Mouse (Mus musculus): ENCODE measurements around the gene Ccl26. TPM values are rescaled to one million over a fixed set of nuclear protein-coding genes. Genes with fewer than 3 reads are reported as not detected.

The Ccl26 gene
- polyA plus RNA-seq, 1 experiment from 2014 or later = not detected

DNA sequence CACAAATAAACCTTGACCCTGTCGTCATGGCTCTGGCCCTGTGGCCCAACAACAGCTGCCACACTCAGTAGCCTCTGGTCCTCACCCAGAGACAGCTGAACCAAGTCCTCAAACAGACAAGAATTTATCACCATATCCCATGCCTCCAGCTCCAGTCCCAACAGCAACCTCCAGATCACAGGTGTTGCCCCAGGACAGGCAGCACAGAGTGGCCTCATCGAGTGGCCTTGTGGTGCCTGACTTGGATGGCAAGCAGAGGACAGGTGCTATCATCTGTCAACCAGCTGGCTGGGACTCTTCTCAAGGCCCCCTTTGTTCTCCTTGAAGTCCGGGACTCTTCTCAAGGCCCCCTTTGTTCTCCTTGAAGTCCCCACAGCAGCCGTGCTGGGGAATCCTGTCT lies 50.2 kb downstream of the Ccl26 start:
- Histone ChIP-seq H3K4me3 (replicated peaks) (no peak overlapping the region), H3K4me1 (peaks cover 10% of the 10 kb centered on the region), H3K9ac (no peak overlapping the region), H3K36me3 (peaks cover 20% of the 10 kb centered on the region; the same call in 1 of the 2 replicates), H3K4me2 (replicated peaks) (no peak overlapping the region), H3K27ac (replicated peaks) (no peak overlapping the region; the same call in 1 of the 2 replicates), H3K27me3 (no peaks in the 10 kb centered on the region), H3K9me3 (replicated peaks) (0 out of 2 replicates have a peak, but pooled peaks cover 7% of the 10 kb centered on the region)
- peak; percentile 71 for ATAC-seq (ENCODE audit: insufficient number of reproducible peaks, low FRiP score, low TSS enrichment, low read depth)
- 29% methylated on average over 4 of the region's 4 CpGs for WGBS

DNA sequence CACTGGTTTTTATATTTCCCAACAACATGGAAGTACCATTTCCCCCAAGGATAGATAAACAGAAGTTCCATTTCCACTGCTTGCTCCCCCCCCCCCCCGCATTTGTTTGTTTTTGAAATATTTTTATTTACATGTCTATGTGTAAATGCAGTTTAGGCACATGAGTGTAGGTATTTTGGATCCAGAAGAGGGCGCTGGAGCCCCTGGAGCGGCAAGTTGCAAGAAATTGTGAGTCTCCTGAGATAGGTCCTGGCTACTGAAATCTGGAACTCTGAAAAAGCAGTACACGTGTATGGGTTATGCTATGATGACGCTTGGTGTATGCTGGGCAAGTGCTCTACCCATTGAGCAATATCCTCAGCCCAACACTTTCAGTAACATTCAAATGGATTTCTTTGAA lies 52.3 kb downstream of the Ccl26 start:
- Histone ChIP-seq H3K9me3 (replicated peaks) (0 out of 2 replicates have a peak, but pooled peaks cover 5% of the 10 kb centered on the region), H3K9ac (no peak overlapping the region), H3K4me2 (replicated peaks) (no peak overlapping the region), H3K4me1 (peaks cover 24% of the 10 kb centered on the region), H3K4me3 (replicated peaks) (no peak overlapping the region), H3K36me3 (peaks cover 11% of the 10 kb centered on the region; the same call in 1 of the 2 replicates), H3K27me3 (no peaks in the 10 kb centered on the region), H3K27ac (replicated peaks) (no peak overlapping the region)
- WGBS = 63% methylated on average over 5 of the region's 5 CpGs
- no peak for ATAC-seq (ENCODE audit: insufficient number of reproducible peaks, low FRiP score, low TSS enrichment, low read depth)

Other genes with a start within 250 kb of the Ccl26 start
- gene Fkbp6, start 213.5 kb downstream of the Ccl26 start, polyA plus RNA-seq (2015; fragmentation: Nextera tagmentation; extraction: Ambion mirVana) = not detected in 2 replicates
- not detected in 2 replicates for gene Trim50, start 210.3 kb downstream of the Ccl26 start, polyA plus RNA-seq (2015; fragmentation: Nextera tagmentation; extraction: Ambion mirVana)
- gene Nsun5, start 193.6 kb downstream of the Ccl26 start, polyA plus RNA-seq (2015; fragmentation: Nextera tagmentation; extraction: Ambion mirVana) = 37.8 and 38.2 TPM in 2 replicates
- 12.7 and 13.5 TPM in 2 replicates for gene Pom121, start 169.0 kb downstream of the Ccl26 start, polyA plus RNA-seq (2015; fragmentation: Nextera tagmentation; extraction: Ambion mirVana)
- gene Hip1, start 18.4 kb downstream of the Ccl26 start, polyA plus RNA-seq (2015; fragmentation: Nextera tagmentation; extraction: Ambion mirVana) = 32.0 and 35.6 TPM in 2 replicates
- gene Ccl24, start 9.5 kb upstream of the Ccl26 start, polyA plus RNA-seq (2015; fragmentation: Nextera tagmentation; extraction: Ambion mirVana) = 2.7 and 2.8 TPM in 2 replicates
- 35.6 and 39.9 TPM in 2 replicates for gene Rhbdd2, start 69.0 kb upstream of the Ccl26 start, polyA plus RNA-seq (2015; fragmentation: Nextera tagmentation; extraction: Ambion mirVana)
- gene Por, start 106.5 kb upstream of the Ccl26 start, polyA plus RNA-seq (2015; fragmentation: Nextera tagmentation; extraction: Ambion mirVana) = 87.2 and 99.7 TPM in 2 replicates
- 38.7 and 42.7 TPM in 2 replicates for gene Tmem120a, start 180.9 kb upstream of the Ccl26 start, polyA plus RNA-seq (2015; fragmentation: Nextera tagmentation; extraction: Ambion mirVana)
- 1.9 and 3.1 TPM in 2 replicates for gene Styxl1, start 214.8 kb upstream of the Ccl26 start, polyA plus RNA-seq (2015; fragmentation: Nextera tagmentation; extraction: Ambion mirVana)
- 475 and 482 TPM in 2 replicates for gene Mdh2, start 214.9 kb upstream of the Ccl26 start, polyA plus RNA-seq (2015; fragmentation: Nextera tagmentation; extraction: Ambion mirVana)
- 0.83 and 1.1 TPM in 2 replicates for gene Srrm3, start 243.3 kb upstream of the Ccl26 start, polyA plus RNA-seq (2015; fragmentation: Nextera tagmentation; extraction: Ambion mirVana)